In genomic region chr4:141014856-141015255, GRCm38 (mm10) we compare ENCODE assay signal across 13 mouse cellular contexts. TPM values are rescaled to one million over a fixed set of nuclear protein-coding genes. Genes with fewer than 3 reads are reported as not detected.
"Had no signal": no experiment of that assay in that cellular context is flagged by ENCODE, and none has a peak within 500 bp of the region (broad histone marks: within the 10 kb centered on the region; RNA-seq: fewer than 3 reads in every experiment).

No protein-coding gene starts in this region.

- H3K27me3 ChIP-seq: midbrain, embryonic 13.5 days had no signal

- H3K9me3 ChIP-seq: liver, embryonic 12.5 days; midbrain, embryonic 13.5 days had no signal

- H3K27ac ChIP-seq: kidney, postnatal 0 days; liver, embryonic 12.5 days; midbrain, embryonic 13.5 days had no signal

- H3K4me3 ChIP-seq: liver, embryonic 12.5 days; midbrain, embryonic 13.5 days had no signal

- ATAC-seq: liver, embryonic 12.5 days; midbrain, embryonic 13.5 days had no signal

- H3K9ac ChIP-seq: liver, embryonic 12.5 days; lung, embryonic 14.5 days had no signal

- H3K4me2 ChIP-seq: liver, embryonic 12.5 days; lung, embryonic 14.5 days; midbrain, embryonic 13.5 days had no signal

- DNase-seq: kidney, adult 9 months; kidney, postnatal 36 days; layer of hippocampus, adult 9-11 months; layer of hippocampus, postnatal 36 days; lung, embryonic 14.5 days; lung, postnatal 14 days; thymus, adult 2 months; thymus, postnatal 25 days had no signal

RNA-seq across cellular contexts. Expression of gene Mfap2, which starts 4.6 kb away (rescaled TPM):
- total RNA-seq: megakaryocyte-erythroid progenitor cell, adult 5-6 weeks; neutrophil, adult 5-6 weeks had no signal
